Mouse (Mus musculus) yolk sac, embryonic 10.5 days (tissue): ENCODE results near the gene Nell2.
A peak's percentile ranks its signal among the peaks of the same experiment; 100 is the strongest.
"Not testable (repeated sequence)": the region's sequence is repeated elsewhere in the genome, so short reads cannot be mapped to it uniquely, and the experiment has no call there.

ENCODE experiments used
- DNase-seq: peaks from one replicate; pipeline ENCODE4 v3.0.0-alpha.2; 2017; ENCODE audit warnings: low spot score

Gene Nell2

DNA sequence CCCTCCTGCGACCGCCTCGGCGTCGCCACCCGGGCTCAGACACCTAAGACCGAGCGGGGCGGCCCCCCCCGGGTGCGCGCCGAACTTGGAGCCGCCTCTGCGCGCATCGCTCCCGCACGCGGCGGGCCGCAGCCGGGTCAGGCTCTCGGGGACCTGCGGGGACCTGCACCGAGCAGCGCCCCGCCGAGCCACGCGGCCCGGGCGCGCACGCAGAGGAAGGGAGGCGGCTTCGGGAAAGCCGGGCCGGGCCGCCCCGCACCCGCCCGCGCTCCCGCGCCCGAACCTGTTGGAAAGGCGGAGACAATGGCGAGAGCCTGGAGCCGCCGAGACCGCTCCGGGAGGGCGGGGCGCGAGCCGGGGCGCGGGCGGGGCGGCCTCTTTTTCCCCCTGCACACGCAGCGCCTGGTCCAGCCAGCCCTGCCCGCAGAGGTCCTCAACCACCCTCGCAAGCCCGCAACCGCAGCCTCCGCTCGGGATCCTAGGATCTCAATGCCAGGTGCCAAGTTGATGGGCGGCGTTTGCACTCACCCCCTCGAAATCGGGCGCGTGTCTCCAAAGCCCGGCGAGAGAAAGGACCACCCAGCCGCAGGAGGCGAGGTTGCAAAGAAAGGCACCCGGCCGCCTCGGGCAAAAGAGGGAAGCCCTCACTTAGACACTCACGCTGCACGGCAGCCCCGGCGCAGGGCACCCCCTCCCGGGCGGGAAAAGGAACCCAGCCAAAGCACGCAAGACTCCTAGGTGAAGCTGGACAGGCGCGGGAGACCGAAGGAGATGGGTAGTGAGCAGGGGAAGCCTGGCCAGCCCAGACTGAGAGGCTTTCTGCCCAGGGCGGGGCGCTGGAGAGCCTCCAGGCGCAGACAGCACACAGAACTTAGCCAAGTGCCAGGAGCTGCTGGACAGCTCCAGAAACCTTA is at the start of gene Nell2:
Gene Nell2 (minus strand): TSS at position 612 of the 914 bp plus-strand sequence.
- peak; percentile 31 for DNase-seq

GRCm38 (mm10) chr15:95574661-95575060 is 46.3 kb upstream of the Nell2 start:
- DNase-seq = peak; percentile 12

DNA sequence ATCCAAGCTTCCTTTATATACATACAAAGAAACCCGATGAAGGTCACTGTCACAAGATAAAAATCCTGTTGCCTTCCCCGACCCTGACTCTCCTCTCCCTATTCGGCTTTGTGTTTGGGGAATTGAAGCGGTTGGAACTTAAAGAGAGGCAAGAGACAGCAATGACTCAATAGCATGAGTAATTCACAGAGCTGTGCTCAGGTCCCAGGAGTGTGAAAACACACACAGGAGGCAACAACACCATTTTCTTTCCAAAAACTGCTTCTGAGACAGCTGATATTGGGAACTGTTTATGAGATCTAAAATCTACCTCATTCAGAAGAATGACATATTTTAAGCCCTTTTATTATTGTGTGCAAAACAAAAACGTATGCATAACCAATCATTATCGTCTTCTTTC is 41.2 kb upstream of the Nell2 start:
- DNase-seq = no peak

- no peak for DNase-seq
Observed at GRCm38 (mm10) chr15:95565160-95565559, 36.8 kb upstream of the Nell2 start.

- DNase-seq = no peak
Observed at GRCm38 (mm10) chr15:95561303-95561702, 32.9 kb upstream of the Nell2 start.

GRCm38 (mm10) chr15:95550011-95550410 is 21.7 kb upstream of the Nell2 start:
- DNase-seq = no peak

DNA sequence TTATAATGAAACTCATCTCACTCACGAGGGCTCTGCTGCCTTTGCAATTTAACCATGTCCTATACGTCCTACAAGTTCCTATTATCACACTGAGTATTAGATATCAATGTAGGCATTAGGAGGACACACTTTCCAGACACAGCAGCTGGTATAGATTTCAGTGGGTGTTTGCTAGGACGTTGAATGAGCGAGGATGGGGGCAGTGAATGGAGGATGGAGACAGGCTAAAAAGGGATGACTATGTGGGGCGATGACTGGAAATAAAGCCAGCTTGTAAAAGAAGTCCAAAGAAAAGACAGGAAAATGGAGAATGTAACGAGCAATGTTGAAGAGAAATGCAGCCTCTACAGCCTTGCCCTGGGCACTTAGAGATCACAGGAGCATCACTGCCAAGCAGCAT is 14.3 kb upstream of the Nell2 start:
- DNase-seq = no peak

- DNase-seq = no peak
Observed at GRCm38 (mm10) chr15:95536724-95537123, 8.4 kb upstream of the Nell2 start.

GRCm38 (mm10) chr15:95536230-95536629 is 7.9 kb upstream of the Nell2 start:
- DNase-seq = no peak

DNA sequence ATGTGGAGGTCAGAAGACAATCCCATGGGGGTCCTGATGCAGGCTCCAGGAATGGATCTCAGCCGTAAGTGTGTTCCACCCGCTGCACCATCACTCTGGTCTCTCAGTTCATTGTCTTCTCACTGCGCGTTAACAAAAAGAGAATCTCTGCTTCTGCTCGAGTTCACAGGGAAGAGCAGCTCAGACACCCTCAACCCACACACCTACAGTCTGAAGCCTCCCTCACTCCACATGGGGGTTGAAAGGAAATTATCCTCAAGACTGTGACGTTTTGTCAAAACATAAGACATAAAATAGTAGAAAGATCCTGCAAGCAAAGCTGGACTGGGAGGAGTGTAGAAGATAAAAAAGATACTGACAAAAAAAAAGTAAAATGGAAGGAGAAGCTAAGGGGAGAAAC is 6.3 kb upstream of the Nell2 start:
- DNase-seq = no peak

GRCm38 (mm10) chr15:95527461-95527947 is 855 bp downstream of the Nell2 start:
- DNase-seq = no peak

DNA sequence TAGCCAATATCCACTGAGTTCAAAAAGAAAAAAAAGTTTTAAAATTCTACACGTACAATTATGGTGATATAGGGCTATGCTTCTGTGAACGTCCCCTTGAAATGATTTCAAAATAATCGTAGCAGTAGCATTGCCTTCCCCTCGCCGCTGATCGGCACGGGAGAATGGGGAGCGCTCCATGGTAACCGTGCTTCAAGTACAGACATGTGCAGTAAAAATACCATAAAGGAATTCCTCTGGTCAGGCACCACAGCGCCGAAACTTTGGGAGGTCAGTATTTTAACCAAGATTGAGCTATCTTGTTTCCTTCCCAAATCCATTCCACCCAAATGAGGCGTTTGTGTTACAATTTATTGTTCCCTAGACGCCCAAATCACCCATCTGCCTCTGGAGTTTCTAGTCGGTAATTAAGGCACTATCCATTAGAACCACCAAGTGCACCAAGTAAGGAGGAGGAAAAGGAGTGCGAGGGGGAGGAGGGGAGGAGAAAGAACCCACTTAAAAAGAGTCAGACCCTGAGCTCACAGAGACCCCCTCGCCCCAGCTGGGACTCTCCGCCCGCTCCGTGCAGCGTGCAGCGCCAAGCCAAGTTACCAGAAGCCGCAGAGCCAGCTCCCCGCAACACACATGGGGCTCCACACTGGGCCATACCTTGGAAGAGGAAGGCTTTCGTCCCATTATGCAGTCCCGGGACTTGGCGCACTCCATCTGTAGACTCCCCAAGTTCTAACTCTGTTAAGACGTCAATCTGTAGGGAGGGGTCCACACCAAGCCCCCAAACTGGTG is 1.5 kb downstream of the Nell2 start:
- no peak for DNase-seq

- DNase-seq = no peak
Observed at GRCm38 (mm10) chr15:95525997-95526396, 2.4 kb downstream of the Nell2 start.

GRCm38 (mm10) chr15:95518204-95518603 is 10.2 kb downstream of the Nell2 start:
- DNase-seq = no peak

DNA sequence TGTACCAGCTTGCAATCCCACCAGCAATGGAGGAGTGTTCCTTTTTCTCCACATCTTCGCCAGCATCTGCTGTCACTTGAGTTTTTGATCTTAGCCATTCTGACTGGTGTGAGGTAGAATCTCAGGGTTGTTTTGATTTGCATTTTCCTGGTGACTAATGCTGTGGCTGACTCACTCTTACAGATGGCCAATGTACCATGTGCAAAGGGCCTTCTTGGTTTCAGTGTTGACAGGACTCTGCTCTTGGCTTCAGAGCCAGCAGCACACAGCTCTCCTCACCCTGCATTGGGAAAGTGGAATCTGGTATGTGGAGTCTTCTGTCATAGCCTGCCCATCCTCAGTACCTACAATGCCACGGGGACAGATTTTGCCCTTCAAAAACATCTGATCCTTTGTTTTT is 15.1 kb downstream of the Nell2 start:
- not testable (repeated sequence) for DNase-seq

- DNase-seq = no peak
Observed at GRCm38 (mm10) chr15:95495666-95496065, 32.7 kb downstream of the Nell2 start.

DNA sequence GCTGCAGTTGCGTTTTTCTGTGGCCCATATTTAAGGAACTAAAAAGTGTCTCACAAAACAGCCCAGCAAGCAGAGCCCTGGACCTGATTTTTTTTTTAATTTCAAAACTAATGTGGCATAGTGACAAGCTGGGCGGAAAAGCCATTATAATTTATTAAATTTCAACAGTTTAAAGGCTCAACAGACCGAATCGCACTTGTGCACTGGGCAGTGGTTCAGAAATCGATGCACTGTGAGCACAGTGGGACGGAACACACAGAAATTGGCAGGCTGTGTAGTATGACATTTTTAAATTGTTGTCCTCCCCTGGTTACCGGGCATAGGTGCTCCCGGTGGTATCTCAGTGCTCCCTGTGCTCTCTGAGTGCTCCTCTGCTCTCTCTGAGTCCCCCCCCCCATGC is 33.2 kb downstream of the Nell2 start:
- DNase-seq = no peak

DNA sequence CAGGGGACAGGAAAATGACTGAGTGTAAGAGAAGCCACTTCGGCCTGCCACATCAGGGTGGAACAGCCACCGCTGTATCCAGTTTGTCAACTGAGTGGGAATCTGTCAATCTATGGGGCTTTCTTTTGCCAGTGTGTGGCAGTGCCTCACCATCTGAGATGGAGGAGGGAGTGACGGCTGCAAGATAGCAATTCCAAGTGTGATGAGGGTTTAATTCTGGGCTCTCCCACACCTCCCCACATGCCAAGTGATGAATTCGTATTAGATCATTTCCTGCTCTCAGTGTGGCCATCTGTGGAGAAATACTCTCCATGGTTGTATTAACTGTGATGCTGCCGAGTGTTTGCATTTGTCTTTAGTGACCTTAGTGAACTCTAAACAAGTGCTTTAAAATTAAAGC is 36.2 kb downstream of the Nell2 start:
- DNase-seq = no peak

DNA sequence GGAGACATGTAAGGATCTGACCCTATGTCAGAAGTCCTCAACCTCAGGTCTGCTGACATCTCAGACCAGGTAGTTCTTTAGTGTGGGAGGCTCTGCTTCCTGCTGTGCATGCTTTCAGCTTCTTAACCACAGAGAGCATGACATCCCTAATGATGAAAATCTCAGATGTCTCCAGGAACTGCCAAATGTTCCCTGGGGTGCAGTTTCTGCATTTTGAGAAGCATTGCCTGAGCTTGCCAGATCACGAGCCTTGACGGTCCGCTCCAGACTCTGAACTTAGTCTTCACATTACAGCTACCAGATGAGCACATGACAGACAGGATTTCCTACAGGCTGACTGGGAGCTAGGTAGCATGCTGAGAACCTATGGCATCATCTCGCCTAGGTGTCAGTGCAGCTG is 39.2 kb downstream of the Nell2 start:
- DNase-seq = no peak

DNA sequence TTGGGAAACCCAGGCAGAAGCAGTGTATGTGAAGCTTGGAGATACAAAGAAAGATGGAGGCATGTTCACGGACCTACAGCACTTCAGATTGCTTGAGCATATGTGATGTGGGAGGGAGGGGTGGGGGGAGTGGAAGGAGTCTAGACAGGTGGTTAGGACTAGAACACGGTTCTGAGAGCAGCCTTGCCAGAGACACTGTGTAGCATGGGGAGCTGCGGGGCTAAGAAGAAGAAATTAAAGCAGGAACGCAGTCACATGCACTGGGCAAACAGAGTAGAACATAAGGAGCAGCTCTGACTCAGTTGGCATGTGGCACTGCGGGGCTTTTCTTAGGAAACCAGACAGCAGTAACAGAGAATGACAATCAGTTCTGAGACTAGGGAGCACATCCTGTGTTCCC is 40.4 kb downstream of the Nell2 start:
- DNase-seq = no peak

- no peak for DNase-seq
Observed at GRCm38 (mm10) chr15:95482002-95482401, 46.4 kb downstream of the Nell2 start.

DNA sequence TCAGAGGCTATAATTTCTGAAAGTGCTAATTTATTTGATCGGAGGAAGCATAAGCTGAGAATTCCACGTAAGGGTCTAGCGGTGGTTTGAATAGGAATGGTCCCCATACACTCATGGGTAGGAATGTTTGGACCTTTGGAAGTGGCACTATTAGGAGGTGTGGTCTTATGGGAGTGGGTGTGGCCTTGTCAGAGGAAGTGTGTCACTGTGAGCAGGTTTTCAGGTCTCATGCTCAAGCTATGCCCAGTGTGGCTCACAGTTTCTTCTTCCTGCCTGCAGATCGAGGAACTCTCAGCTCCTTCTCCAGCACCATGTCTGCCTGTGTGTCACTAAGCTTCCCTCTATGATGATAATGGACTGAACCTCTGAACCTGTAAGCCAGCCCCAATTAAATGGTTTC is 46.8 kb downstream of the Nell2 start:
- no peak for DNase-seq

- DNase-seq = no peak
Observed at GRCm38 (mm10) chr15:95476440-95476839, 51.9 kb downstream of the Nell2 start.
